Mouse (Mus musculus): ENCODE measurements around the gene Klf9. TPM values are rescaled to one million over a fixed set of nuclear protein-coding genes. Genes with fewer than 3 reads are reported as not detected.

Gene Klf9
- polyA plus RNA-seq (2015; fragmentation: Nextera tagmentation; extraction: Ambion mirVana), result 11.6 and 12.3 TPM in 2 replicates

DNA sequence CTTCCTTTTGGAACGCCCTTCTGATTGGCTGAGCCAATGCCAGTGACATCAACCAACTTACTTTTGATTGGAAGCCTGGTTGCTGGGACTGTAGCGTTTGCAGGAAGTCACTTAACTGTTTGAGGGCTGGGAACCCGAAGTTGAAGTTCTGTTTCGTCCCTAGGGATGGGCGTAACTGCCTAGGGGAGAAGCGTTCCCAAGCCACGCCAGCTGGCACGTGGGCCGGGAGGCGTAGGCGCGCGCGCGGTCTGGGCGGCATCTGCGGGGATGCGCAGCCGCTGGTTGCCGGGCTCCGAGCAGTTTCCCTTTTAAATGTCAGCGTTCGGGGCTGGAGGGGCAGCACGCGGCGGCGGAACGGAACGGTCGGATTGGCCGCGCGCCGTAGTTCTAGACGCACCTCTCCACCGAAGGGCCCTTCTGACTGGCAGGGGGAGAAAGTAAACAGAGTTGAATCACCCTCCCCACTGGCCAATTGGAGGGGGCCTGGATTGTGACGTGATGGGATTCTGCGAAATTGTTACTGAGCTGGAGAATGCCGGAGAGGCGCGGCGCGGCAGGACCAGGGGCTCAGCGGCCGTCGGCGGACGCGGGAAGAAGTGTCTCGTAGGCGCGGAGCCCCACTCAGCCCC lies at the start of gene Klf9:
TSS of gene Klf9 (plus strand) at position 538 of the 629 bp plus-strand sequence.

MicroRNAs within 50 kb of the gene (microRNA counts, 519-probe panel; counts per million panel counts)
- 40.5 counts per million for microRNA mmu-miR-1192

Small RNAs within 50 kb of the gene (microRNA-seq; reads per million reads assigned to microRNA genes)
- gene Mir1192, result not detected

Other genes starting within 250 kb of the Klf9 start
- gene Smc5, start 132.7 kb downstream of the Klf9 start, polyA plus RNA-seq (2015; fragmentation: Nextera tagmentation; extraction: Ambion mirVana), result 22.1 and 22.9 TPM in 2 replicates

Data from neural tube, postnatal 0 days (tissue).